Mouse (Mus musculus): ENCODE data around the gene Emilin2.

DNA sequence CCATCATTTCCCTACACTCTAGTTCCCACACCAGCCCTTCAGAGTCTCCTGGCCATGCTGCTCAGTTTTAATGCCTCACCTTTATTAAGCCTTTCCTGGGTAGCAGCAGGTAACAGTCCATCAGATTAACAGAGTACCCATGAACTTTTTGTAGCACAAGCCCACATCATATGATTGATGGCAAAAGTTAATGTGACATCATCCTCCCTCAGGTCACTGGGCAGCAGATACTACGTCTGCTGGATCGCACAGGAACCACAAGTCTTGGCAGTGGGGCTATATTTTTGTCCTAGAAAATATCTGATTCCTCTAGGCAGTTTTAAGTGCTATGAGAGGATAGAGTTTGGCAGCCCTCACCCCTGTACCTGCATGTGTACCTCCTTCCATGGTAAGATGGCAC lies 61.7 kb downstream of the Emilin2 start:
- TF ChIP-seq CTCF (IDR thresholded peaks at IDR 0.05; ENCODE audit: control insufficient read depth, insufficient read depth, insufficient read length) (no peak), FOSL1 (IDR thresholded peaks at IDR 0.05; ENCODE audit: insufficient read depth, low read length, poor library complexity, severe bottlenecking) (no peak), USF1 (IDR thresholded peaks at IDR 0.05; ENCODE audit: low read depth) (no peak), MAX (IDR thresholded peaks at IDR 0.05) (no peak), MYOG (IDR thresholded peaks at IDR 0.05; ENCODE audit: control insufficient read depth, extremely low read depth, insufficient read length) (no peak), CEBPB (IDR thresholded peaks at IDR 0.05; ENCODE audit: low read depth) (no peak), MYOD1 (IDR thresholded peaks at IDR 0.05; ENCODE audit: control insufficient read depth, insufficient read length, low read depth) (no peak)
